Mouse (Mus musculus) heart, adult 2 months (tissue): ENCODE data around the gene Disp2. TPM values are rescaled to one million over a fixed set of nuclear protein-coding genes. Genes with fewer than 3 reads are reported as not detected.

Experiments
- DNase-seq, 2 experiments: peaks; one replicate each; pipeline ENCODE4 v3.0.0; 2021
- H3K27ac ChIP-seq: fragments of 200-600 bp; 2 replicates; pipeline ENCODE4 v1.8.1; 2022
- H3K27me3 ChIP-seq: fragments of 200-500 bp; 2 replicates; pipeline ENCODE4 v1.6.1; 2012; ENCODE audit warnings: mild to moderate bottlenecking, low read length, inconsistent platforms, mixed read lengths; ENCODE audit not compliant: control insufficient read depth, insufficient read depth
- H3K36me3 ChIP-seq: fragments of 200-500 bp; 2 replicates; pipeline ENCODE4 v1.6.1; 2012; ENCODE audit warnings: low read length, inconsistent platforms; ENCODE audit not compliant: control insufficient read depth, insufficient read depth
- H3K4me1 ChIP-seq: fragments of 200-500 bp; 2 replicates; pipeline ENCODE4 v1.6.1; 2011; ENCODE audit warnings: low read length; ENCODE audit not compliant: control insufficient read depth, insufficient read depth
- H3K4me3 ChIP-seq: fragments of 200-600 bp; 2 replicates; pipeline ENCODE4 v1.8.1; 2022
- H3K79me2 ChIP-seq: fragments of 200-500 bp; replicated peaks from 2 replicates; pipeline ENCODE4 v1.6.1; 2012; ENCODE audit warnings: mild to moderate bottlenecking, inconsistent platforms, low read length, moderate library complexity, mixed read lengths; ENCODE audit not compliant: control insufficient read depth, insufficient read depth
- H3K9ac ChIP-seq: fragments of 200-500 bp; 2 replicates; pipeline ENCODE4 v1.6.1; 2012; ENCODE audit warnings: low read depth, mild to moderate bottlenecking, control low read depth, inconsistent platforms, low read length, mixed read lengths
- CTCF ChIP-seq: fragments of 200-600 bp; IDR thresholded peaks from 2 replicates; pipeline ENCODE4 v1.8.1; 2022; ENCODE audit warnings: antibody characterized with exemption, mild to moderate bottlenecking, moderate library complexity
- EP300 ChIP-seq: fragments of 200-500 bp; IDR thresholded peaks from 2 replicates; pipeline ENCODE4 v1.6.1; 2011; ENCODE audit warnings: low read depth, low read length, control low read depth; ENCODE audit not compliant: insufficient read depth
- POLR2A ChIP-seq: fragments of 200-500 bp; IDR thresholded peaks from 2 replicates; pipeline ENCODE4 v1.6.1; 2011; ENCODE audit warnings: mild to moderate bottlenecking, low read depth, low read length, control low read depth; ENCODE audit not compliant: insufficient read depth
- WGBS: fragments of 180-500 bp; shearing (Covaris S2); methylation state at CpG from one replicate; pipeline ENCODE4 v1.1.7; 2018; 5-methylcytosine and 5-hydroxymethylcytosine counted together
- intact Hi-C: fragments of 180-260 bp; cut with DNase I; formaldehyde crosslinking; loops from one replicate; pipeline ENCODE4 v1.15.1; 2025
- polyA plus RNA-seq: library from polyadenylated mRNA; depleted of rRNA; stranded (reverse); fragments of >200 nt; gene quantifications from 2 replicates; pipeline ENCODE4 v1.2.3, GENCODE M21; 2012
- total RNA-seq, 2 experiments: library from RNA; stranded (reverse); gene quantifications; 2 replicates each; pipeline ENCODE4 v1.2.3; 2021

The Disp2 gene
- total and polyA plus RNA-seq, 3 experiments: 0.11 to 0.39 TPM; not detected in 1

GRCm38 (mm10) chr2:118775396-118775795 is 4.1 kb upstream of the Disp2 start:
- Histone ChIP-seq H3K9ac (no peak overlapping the region), H3K4me3 (no peak overlapping the region), H3K27ac (no peak overlapping the region), H3K36me3 (no peaks in the 10 kb centered on the region), H3K4me1 (peaks cover 2% of the 10 kb centered on the region; the same call in 1 of the 2 replicates), H3K79me2 (no peaks in the 10 kb centered on the region), H3K27me3 (no peaks in the 10 kb centered on the region)
- intact Hi-C loops: no loop called here
- DNase-seq: no peak
- TF ChIP-seq POLR2A (no peak), EP300 (no peak), CTCF (no peak)
- 24% methylated on average over 1 of the region's 1 CpGs for WGBS

GRCm38 (mm10) chr2:118775846-118776245 is 3.7 kb upstream of the Disp2 start:
- intact Hi-C loops: no loop called here
- DNase-seq: no peak
- H3K79me2 ChIP-seq: no peaks in the 10 kb centered on the region
- WGBS: 49% methylated on average over 4 of the region's 4 CpGs
- no peak overlapping the region for H3K4me3 ChIP-seq
- no peak overlapping the region for H3K9ac ChIP-seq
- H3K4me1 ChIP-seq: peaks cover 2% of the 10 kb centered on the region; the same call in 1 of the 2 replicates
- peak overlapping the region; percentile 38 for H3K27ac ChIP-seq
- H3K27me3 ChIP-seq: no peaks in the 10 kb centered on the region
- H3K36me3 ChIP-seq: no peaks in the 10 kb centered on the region
- TF ChIP-seq CTCF (no peak), EP300 (no peak), POLR2A (no peak)

- TF ChIP-seq POLR2A (no peak), EP300 (no peak), CTCF (no peak)
- peaks cover 2% of the 10 kb centered on the region; the same call in 1 of the 2 replicates for H3K4me1 ChIP-seq
- no peaks in the 10 kb centered on the region for H3K27me3 ChIP-seq
- no peaks in the 10 kb centered on the region for H3K79me2 ChIP-seq
- WGBS: 63% methylated on average over 2 of the region's 2 CpGs
- H3K4me3 ChIP-seq: no peak overlapping the region
- peak overlapping the region; percentile 38 for H3K27ac ChIP-seq
- H3K36me3 ChIP-seq: no peaks in the 10 kb centered on the region
- no peak for DNase-seq
- intact Hi-C loops: no loop called here
- no peak overlapping the region for H3K9ac ChIP-seq
Measured at GRCm38 (mm10) chr2:118776295-118776694, 3.2 kb upstream of the Disp2 start.

DNA sequence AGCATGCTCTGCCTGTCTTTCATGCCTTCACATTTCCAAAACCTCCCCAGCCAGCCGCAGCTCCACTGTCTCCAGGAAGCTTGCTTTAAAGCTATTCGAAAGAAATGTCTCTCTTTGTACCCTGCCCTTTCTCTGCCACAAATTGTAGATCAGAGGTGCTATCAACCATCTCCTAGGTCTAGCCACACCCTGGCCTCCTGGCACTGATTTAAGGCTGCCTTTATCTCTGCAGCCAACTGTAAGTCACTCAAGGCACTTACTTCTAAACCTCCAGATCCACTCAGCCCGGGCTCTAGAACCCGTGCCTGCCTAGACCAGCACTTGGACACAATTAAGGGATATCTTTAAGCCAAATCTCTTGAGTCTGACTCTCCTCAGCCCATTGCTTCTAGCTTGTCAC is 1.1 kb upstream of the Disp2 start:
- WGBS: 73% methylated on average over 4 of the region's 4 CpGs
- intact Hi-C loops: no loop called here
- DNase-seq: no peak

DNA sequence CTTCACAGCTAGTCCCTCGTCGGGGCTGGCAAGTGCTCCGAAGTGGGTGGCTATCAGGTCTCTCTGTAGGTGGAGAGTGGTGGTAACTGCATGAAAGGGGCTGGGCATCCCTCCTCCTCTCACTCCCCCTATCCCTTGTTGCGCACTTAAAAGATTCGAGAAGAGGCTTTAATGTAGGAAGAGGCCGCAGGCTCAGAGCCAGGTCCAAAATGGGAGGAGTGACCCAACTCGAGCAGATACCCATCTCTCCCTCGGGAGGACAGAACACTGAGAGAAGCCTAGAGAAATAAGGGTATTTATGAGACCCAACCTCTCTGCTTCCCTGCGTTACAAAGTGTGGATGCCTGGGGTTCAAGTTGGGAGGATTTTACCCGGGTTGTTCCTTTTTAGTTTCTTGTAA is 454 bp upstream of the Disp2 start:
- peaks cover 2% of the 10 kb centered on the region; the same call in 1 of the 2 replicates for H3K4me1 ChIP-seq
- WGBS: 17% methylated on average over 10 of the region's 10 CpGs
- TF ChIP-seq EP300 (no peak), CTCF (no peak), POLR2A (no peak)
- no peaks in the 10 kb centered on the region for H3K36me3 ChIP-seq
- H3K27ac ChIP-seq: no peak overlapping the region
- intact Hi-C loops: loop anchor here (1.0 kb wide), 1 partner anchor 36 kb away; no protein-coding TSS in a partner anchor
- no peak overlapping the region for H3K9ac ChIP-seq
- no peaks in the 10 kb centered on the region for H3K27me3 ChIP-seq
- no peak for DNase-seq
- H3K79me2 ChIP-seq: no peaks in the 10 kb centered on the region
- H3K4me3 ChIP-seq: peak overlapping the region; percentile 36

More for the DNA sequence above, 1.1 kb upstream of the Disp2 start:
- H3K79me2 ChIP-seq: no peaks in the 10 kb centered on the region
- H3K36me3 ChIP-seq: no peaks in the 10 kb centered on the region
- no peak overlapping the region for H3K4me3 ChIP-seq
- no peak overlapping the region for H3K9ac ChIP-seq
- H3K27me3 ChIP-seq: no peaks in the 10 kb centered on the region
- no peak for TF ChIP-seq POLR2A
- no peak for TF ChIP-seq EP300
- TF ChIP-seq CTCF: no peak
- H3K4me1 ChIP-seq: peaks cover 2% of the 10 kb centered on the region; the same call in 1 of the 2 replicates
- no peak overlapping the region for H3K27ac ChIP-seq

GRCm38 (mm10) chr2:118781115-118781514 is 1.6 kb downstream of the Disp2 start:
- H3K36me3 ChIP-seq: no peaks in the 10 kb centered on the region
- no peak overlapping the region for H3K9ac ChIP-seq
- H3K27me3 ChIP-seq: no peaks in the 10 kb centered on the region
- DNase-seq: no peak
- H3K4me3 ChIP-seq: no peak overlapping the region
- WGBS: 60% methylated on average over 1 of the region's 1 CpGs
- intact Hi-C loops: no loop called here
- TF ChIP-seq POLR2A (no peak), EP300 (no peak), CTCF (no peak)
- H3K4me1 ChIP-seq: no peaks in the 10 kb centered on the region; the same call in 1 of the 2 replicates
- no peaks in the 10 kb centered on the region for H3K79me2 ChIP-seq
- H3K27ac ChIP-seq: no peak overlapping the region
